In genomic region chr2:18917380-18917750, GRCm38 (mm10) we compare ENCODE assay signal across 12 mouse cellular contexts.
A peak's percentile ranks its signal among the peaks of the same experiment; 100 is the strongest.
DNase-seq lines count a peak whose midpoint lies in the region; ATAC-seq and TF ChIP-seq lines count a peak whose summit lies in the region.
"Had no signal": no experiment of that assay in that cellular context is flagged by ENCODE, and none has a peak within 500 bp of the region (broad histone marks: within the 10 kb centered on the region; RNA-seq: fewer than 3 reads in every experiment).

No protein-coding gene starts in this region.

- no peaks in the 10 kb centered on the region for H3K27me3 ChIP-seq in hindbrain, postnatal 0 days (ENCODE audit: insufficient read depth, low read length)
- no peaks in the 10 kb centered on the region for H3K27me3 ChIP-seq in kidney, embryonic 15.5 days
- H3K27me3 ChIP-seq: heart, embryonic 15.5 days; megakaryocyte, embryonic 14.5 days had no signal

- TF ChIP-seq POLR2A in bone marrow macrophage, adult 2 months (IDR thresholded peaks at IDR 0.05; ENCODE audit: borderline replicate concordance, low read depth, low read length), result no peak

- intact Hi-C loops in gastrocnemius, postnatal 14 days (cut with DNase I; ENCODE audit: low total_unique reads), result no loop called here

- peak overlapping the region; percentile 20 for H3K27ac ChIP-seq in bone marrow macrophage, adult 2 months (ENCODE audit: insufficient read depth, low read depth, low read length)
- H3K27ac ChIP-seq in hindbrain, postnatal 0 days, result no peak overlapping the region
- H3K27ac ChIP-seq in kidney, embryonic 15.5 days, result no peak overlapping the region
- H3K27ac ChIP-seq: heart, embryonic 15.5 days had no signal

- 0 out of 2 replicates have a peak, but pooled peaks have one; percentile 23 for ATAC-seq in monocyte, adult 5-6 weeks (replicated peaks; ENCODE audit: insufficient number of reproducible peaks, low FRiP score, low TSS enrichment, poor library complexity, severe bottlenecking)
- no peak for ATAC-seq in hindbrain, postnatal 0 days
- no peak for ATAC-seq in kidney, embryonic 15.5 days (replicated peaks; ENCODE audit: low FRiP score)
- ATAC-seq: forebrain, postnatal 0 days had no signal

- no peak overlapping the region for H3K9ac ChIP-seq in hindbrain, postnatal 0 days (replicated peaks; ENCODE audit: low read length)
- H3K9ac ChIP-seq in kidney, embryonic 15.5 days, result no peak overlapping the region
- H3K9ac ChIP-seq: forebrain, postnatal 0 days; heart, embryonic 15.5 days had no signal

- peak; percentile 20 for DNase-seq in gastrocnemius, postnatal 14 days
- no peak for DNase-seq in gastrocnemius, postnatal 4 days (ENCODE audit: low spot score in 2 of 2)
- peak; percentile 64 for DNase-seq in CD4-positive helper T cell, adult 2 months (ENCODE audit: low read depth, low spot score)
- no peak for DNase-seq in left cerebral cortex, adult 18-20 months (ENCODE audit: low spot score in 2 of 2)
- DNase-seq in hindbrain, postnatal 0 days (ENCODE audit: low spot score), result no peak
- DNase-seq: forebrain, postnatal 0 days; kidney, postnatal 25 days had no signal

- H3K4me2 ChIP-seq in hindbrain, postnatal 0 days (ENCODE audit: low read depth, low read length), result no peak overlapping the region
- H3K4me2 ChIP-seq in kidney, embryonic 15.5 days, result no peak overlapping the region
- H3K4me2 ChIP-seq: heart, embryonic 15.5 days had no signal

- 88% methylated on average over 1 of the region's 1 CpGs for WGBS in hindbrain, postnatal 0 days
- 78% methylated on average over 1 of the region's 1 CpGs for WGBS in kidney, embryonic 15.5 days

- H3K4me3 ChIP-seq in bone marrow macrophage, adult 2 months (ENCODE audit: insufficient read depth, low read length), result no peak overlapping the region
- no peak overlapping the region for H3K4me3 ChIP-seq in hindbrain, postnatal 0 days (ENCODE audit: low read length)
- H3K4me3 ChIP-seq in kidney, embryonic 15.5 days (replicated peaks), result no peak overlapping the region
- H3K4me3 ChIP-seq: heart, embryonic 15.5 days; megakaryocyte, embryonic 14.5 days had no signal

- no peaks in the 10 kb centered on the region for H3K9me3 ChIP-seq in hindbrain, postnatal 0 days (ENCODE audit: low read length)
- no peaks in the 10 kb centered on the region for H3K9me3 ChIP-seq in kidney, embryonic 15.5 days (replicated peaks)
- H3K9me3 ChIP-seq: heart, embryonic 15.5 days; megakaryocyte, embryonic 14.5 days had no signal

- no peaks in the 10 kb centered on the region for H3K36me3 ChIP-seq in hindbrain, postnatal 0 days (ENCODE audit: insufficient read depth, low read length)
- H3K36me3 ChIP-seq in kidney, embryonic 15.5 days, result no peaks in the 10 kb centered on the region
- H3K36me3 ChIP-seq: heart, embryonic 15.5 days had no signal

- TF ChIP-seq CTCF in bone marrow macrophage, adult 2 months (IDR thresholded peaks at IDR 0.05; ENCODE audit: low read depth, low read length), result no peak
- TF ChIP-seq CTCF in hindbrain, postnatal 0 days (IDR thresholded peaks at IDR 0.05; ENCODE audit: low read depth), result no peak

- H3K4me1 ChIP-seq in bone marrow macrophage, adult 2 months (ENCODE audit: control insufficient read depth, insufficient read depth, low read length), result peaks cover 54% of the 10 kb centered on the region
- peaks cover 14% of the 10 kb centered on the region for H3K4me1 ChIP-seq in hindbrain, postnatal 0 days (ENCODE audit: insufficient read depth, low read length)
- peaks cover 70% of the 10 kb centered on the region for H3K4me1 ChIP-seq in kidney, embryonic 15.5 days

Comparison
In these comparisons a context has a peak if more than half of its experiments do, and no peak if none do; other contexts are left out.
1. DNase-seq: peak in gastrocnemius, postnatal 14 days (single experiment) and CD4-positive helper T cell, adult 2 months (single experiment); none in gastrocnemius, postnatal 4 days (0 of 2), left cerebral cortex, adult 18-20 months (0 of 2) and hindbrain, postnatal 0 days (single experiment).